Mouse (Mus musculus) hindbrain, embryonic 16.5 days (tissue): ENCODE data around the gene Npl. TPM values are rescaled to one million over a fixed set of nuclear protein-coding genes. Genes with fewer than 3 reads are reported as not detected.

Experiments
- ATAC-seq: fragments of 200-750 bp; cut with Nextera tagmentation; 2 replicates; pipeline ENCODE4 v1.8.0; 2017; ENCODE audit warnings: moderate TSS enrichment, moderate library complexity
- H3K27ac ChIP-seq: fragments of 300-500 bp; sonication (generic); 2 replicates; pipeline ENCODE4 v1.5.1; 2014; ENCODE audit warnings: low read depth, mild to moderate bottlenecking, control low read depth, low read length, moderate library complexity
- H3K27me3 ChIP-seq: fragments of 300-500 bp; sonication (generic); replicated peaks from 2 replicates; pipeline ENCODE4 v1.6.1; 2014; ENCODE audit warnings: low read length; ENCODE audit not compliant: control insufficient read depth, insufficient read depth
- H3K36me3 ChIP-seq: fragments of 300-500 bp; sonication (generic); 2 replicates; pipeline ENCODE4 v1.6.1; 2014; ENCODE audit warnings: mild to moderate bottlenecking, low read length, moderate library complexity, mixed read lengths; ENCODE audit not compliant: control insufficient read depth, insufficient read depth
- H3K4me1 ChIP-seq: fragments of 300-500 bp; sonication (generic); 2 replicates; pipeline ENCODE4 v1.6.1; 2014; ENCODE audit warnings: low read depth, low read length; ENCODE audit not compliant: control insufficient read depth, insufficient read depth
- H3K4me2 ChIP-seq: fragments of 300-500 bp; sonication (generic); 2 replicates; pipeline ENCODE4 v1.6.1; 2014; ENCODE audit warnings: mild to moderate bottlenecking, low read length, control low read depth, moderate library complexity
- H3K4me3 ChIP-seq: fragments of 300-500 bp; sonication (generic); 2 replicates; pipeline ENCODE4 v1.5.1; 2014; ENCODE audit warnings: mild to moderate bottlenecking, low read length, control low read depth, moderate library complexity
- H3K9ac ChIP-seq: fragments of 300-500 bp; sonication (generic); 2 replicates; pipeline ENCODE4 v1.6.1; 2014; ENCODE audit warnings: low read depth, mild to moderate bottlenecking, control low read depth, low read length, moderate library complexity
- H3K9me3 ChIP-seq: fragments of 300-500 bp; sonication (generic); 2 replicates; pipeline ENCODE4 v1.6.1; 2014; ENCODE audit warnings: mild to moderate bottlenecking, low read length, moderate library complexity; ENCODE audit not compliant: control insufficient read depth
- WGBS: fragments of 180-500 bp; shearing (Covaris S2); extraction: QIAGEN DNeasy Blood & Tissue Kit; methylation state at CpG from one replicate; pipeline ENCODE4 v1.1.7; 2014; 5-methylcytosine and 5-hydroxymethylcytosine counted together
- polyA plus RNA-seq: library from polyadenylated mRNA; unstranded; fragments of >200 nt; fragmentation: Nextera tagmentation; extraction: Ambion mirVana; gene quantifications from 2 replicates; pipeline ENCODE4 v1.2.1, GENCODE M21; 2015

Npl gene
- 15.4 and 17.4 TPM in 2 replicates for polyA plus RNA-seq

DNA sequence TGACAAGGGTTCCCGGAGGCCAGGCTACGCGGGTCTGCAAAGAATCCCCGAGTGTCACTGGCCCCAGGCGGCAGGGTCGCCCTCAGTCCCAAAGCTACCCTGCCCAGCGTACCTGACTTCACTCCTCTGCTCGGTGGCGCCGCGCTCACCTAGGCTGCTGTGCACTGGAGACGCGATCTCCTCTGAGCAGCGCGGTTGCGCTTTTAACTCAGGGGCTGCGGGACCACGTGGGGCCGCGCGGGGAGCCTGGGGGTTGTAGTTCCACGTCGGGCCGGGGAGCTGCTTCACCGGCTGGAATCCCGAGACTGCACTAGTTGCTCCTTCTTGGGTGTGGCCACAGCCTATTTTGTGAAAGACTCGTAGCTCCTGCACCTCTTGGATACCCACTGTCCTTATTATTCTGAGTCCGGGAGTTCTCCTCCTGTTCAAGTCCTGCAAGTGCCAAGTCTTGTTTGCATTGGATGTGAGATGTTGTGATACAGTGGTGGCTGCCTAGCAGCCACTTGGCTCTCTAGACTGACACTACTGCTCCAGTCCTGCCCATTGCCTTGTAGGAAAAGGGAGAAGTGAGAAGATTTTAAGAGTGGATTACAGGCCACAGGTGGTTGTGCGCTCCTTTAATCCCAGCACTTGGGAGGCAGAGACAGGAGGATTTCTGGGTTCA is at the start of gene Npl:
TSS of gene Npl (minus strand) at position 510 of the 664 bp plus-strand sequence.
- Histone ChIP-seq H3K4me3 (peak within 1 kb of the TSS; percentile 56), H3K27me3 (no peaks in the 10 kb centered on the region), H3K4me1 (no peaks in the 10 kb centered on the region), H3K4me2 (peak within 1 kb of the TSS; percentile 66), H3K9me3 (no peaks in the 10 kb centered on the region), H3K36me3 (no peaks in the 10 kb centered on the region), H3K9ac (peak within 1 kb of the TSS; percentile 70), H3K27ac (no peak within 1 kb of the TSS)
- WGBS: 7% methylated on average over 26 of the region's 29 CpGs
- ATAC-seq: peak; percentile 95

DNA sequence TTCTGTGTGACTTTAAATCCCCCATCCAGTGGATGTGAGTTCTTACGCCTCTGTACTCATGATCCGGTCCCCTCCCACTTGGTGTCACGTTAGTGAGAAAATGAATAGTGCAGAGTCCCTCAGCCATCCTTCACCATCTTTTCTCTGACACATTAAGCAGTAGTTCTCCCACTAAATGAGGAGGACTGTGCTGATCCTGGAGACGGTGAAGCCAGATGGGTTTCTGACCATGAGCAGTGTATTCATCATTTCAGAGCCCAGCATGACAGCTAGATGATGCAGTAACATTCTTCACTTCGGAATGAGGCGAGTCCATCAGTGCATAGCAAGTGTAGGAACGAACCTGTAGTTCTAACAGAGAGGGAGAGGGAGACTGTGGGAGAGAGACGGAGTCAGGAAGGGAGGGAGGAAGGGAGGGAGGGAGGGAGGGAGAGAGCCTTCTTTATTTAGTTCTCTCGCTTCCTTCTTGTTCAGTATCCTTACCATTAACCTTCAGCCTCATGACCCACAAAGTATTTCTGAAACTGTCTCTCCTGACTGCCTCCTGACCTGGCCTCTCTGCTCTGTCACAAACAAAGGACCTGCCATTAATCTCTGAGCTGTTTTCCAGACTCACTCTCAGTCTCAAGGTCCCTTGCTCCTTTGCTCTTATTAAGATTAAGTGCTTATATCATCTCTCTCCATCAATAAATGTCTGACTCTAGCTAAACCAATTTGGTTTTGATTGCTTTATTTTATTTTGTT is 49.6 kb upstream of the Npl start:
- H3K36me3 ChIP-seq: no peaks in the 10 kb centered on the region
- no peaks in the 10 kb centered on the region for H3K9me3 ChIP-seq
- ATAC-seq: peak; percentile 69
- peak overlapping the region; percentile 41; the same call in 1 of the 2 replicates for H3K27ac ChIP-seq
- H3K4me3 ChIP-seq: no peak overlapping the region
- H3K27me3 ChIP-seq: no peaks in the 10 kb centered on the region
- 34% methylated on average over 9 of the region's 9 CpGs for WGBS
- no peak overlapping the region for H3K4me2 ChIP-seq
- peaks cover 5% of the 10 kb centered on the region for H3K4me1 ChIP-seq
- H3K9ac ChIP-seq: no peak overlapping the region

DNA sequence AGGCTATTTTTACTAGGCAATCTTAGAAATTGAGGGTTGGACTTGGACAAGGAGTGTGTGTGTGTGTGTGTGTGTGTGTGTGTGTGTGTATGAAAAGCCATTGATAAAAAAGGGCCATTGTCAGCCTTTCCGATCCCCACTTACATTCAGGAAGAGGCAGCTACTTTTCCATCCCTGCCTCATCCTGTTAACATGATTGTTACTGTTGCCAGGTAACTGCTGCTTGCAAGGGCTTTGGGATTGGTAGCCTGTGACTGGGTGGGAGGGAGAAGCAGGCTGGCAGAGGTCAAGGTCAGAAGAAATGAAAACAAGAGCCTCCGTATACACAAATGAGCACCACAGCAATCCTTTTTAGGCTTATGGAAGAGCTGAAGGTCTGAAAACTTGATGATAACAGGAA is 48.9 kb upstream of the Npl start:
- Histone ChIP-seq H3K27me3 (no peaks in the 10 kb centered on the region), H3K27ac (no peak overlapping the region), H3K9me3 (no peaks in the 10 kb centered on the region), H3K4me2 (no peak overlapping the region), H3K4me1 (peaks cover 5% of the 10 kb centered on the region), H3K36me3 (no peaks in the 10 kb centered on the region), H3K9ac (no peak overlapping the region), H3K4me3 (no peak overlapping the region)
- WGBS: 9% methylated on average over 2 of the region's 2 CpGs
- peak; percentile 75 for ATAC-seq

DNA sequence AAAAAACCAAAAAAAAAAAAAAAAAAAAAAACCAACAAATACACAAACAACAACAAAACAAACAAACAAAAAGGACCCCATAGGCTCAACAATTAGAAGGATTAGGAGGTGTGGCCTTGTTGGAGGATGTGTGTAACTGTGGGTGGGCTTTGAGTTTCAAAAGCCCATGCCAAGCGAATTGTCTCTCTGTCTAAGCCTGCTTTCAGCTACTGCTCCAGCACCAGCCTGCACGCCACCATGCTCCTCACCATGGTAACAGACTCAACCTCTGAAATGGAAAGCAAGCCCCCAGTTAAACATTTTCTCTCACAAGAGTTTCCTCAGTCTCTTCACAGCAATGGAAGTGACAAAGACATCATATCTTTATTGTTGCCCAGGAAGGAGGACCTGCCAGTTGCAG is 43.8 kb upstream of the Npl start:
- ATAC-seq: peak; percentile 69; the same call in 1 of the 2 replicates
- Histone ChIP-seq H3K9ac (no peak overlapping the region), H3K9me3 (no peaks in the 10 kb centered on the region), H3K36me3 (no peaks in the 10 kb centered on the region), H3K4me1 (no peaks in the 10 kb centered on the region; the same call in none of the 2 replicates), H3K27ac (0 out of 2 replicates have a peak overlapping the region, but pooled peaks have one; percentile 29), H3K27me3 (no peaks in the 10 kb centered on the region), H3K4me2 (no peak overlapping the region), H3K4me3 (no peak overlapping the region)
- 25% methylated on average over 2 of the region's 2 CpGs for WGBS

DNA sequence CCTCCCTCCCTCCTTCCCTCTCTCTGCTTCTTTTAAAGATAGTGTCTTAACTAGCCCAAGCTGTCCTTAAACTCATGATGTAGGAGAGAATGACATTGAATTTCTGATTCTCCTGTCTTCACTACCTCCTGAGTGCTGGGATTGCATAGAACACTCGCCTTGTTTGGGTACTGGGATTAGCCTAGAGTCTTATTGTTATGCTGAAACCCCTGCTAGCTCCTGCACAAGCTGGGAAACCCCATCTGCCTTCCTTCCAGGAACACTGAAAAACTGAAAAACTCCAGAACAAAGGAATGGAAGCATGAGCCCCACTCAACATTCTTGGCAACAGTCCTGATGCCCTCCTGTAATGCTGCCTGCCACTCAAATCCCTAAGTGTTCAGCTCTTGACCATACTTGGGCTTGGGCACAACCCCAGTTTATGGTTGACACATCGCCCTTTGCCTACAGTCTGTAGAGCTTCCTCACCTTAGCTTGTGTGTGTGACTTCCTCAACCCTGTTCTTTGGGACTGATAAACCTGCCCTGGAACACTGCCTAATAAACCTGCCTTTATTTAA is 40.4 kb upstream of the Npl start:
- no peak overlapping the region for H3K4me2 ChIP-seq
- H3K27ac ChIP-seq: no peak overlapping the region
- no peaks in the 10 kb centered on the region for H3K9me3 ChIP-seq
- 72% methylated on average over 2 of the region's 2 CpGs for whole genome bisulfite sequencing
- H3K27me3 ChIP-seq: no peaks in the 10 kb centered on the region
- no peaks in the 10 kb centered on the region for H3K4me1 ChIP-seq
- ATAC-seq: no peak
- H3K4me3 ChIP-seq: no peak overlapping the region
- no peak overlapping the region for H3K9ac ChIP-seq
- H3K36me3 ChIP-seq: no peaks in the 10 kb centered on the region

DNA sequence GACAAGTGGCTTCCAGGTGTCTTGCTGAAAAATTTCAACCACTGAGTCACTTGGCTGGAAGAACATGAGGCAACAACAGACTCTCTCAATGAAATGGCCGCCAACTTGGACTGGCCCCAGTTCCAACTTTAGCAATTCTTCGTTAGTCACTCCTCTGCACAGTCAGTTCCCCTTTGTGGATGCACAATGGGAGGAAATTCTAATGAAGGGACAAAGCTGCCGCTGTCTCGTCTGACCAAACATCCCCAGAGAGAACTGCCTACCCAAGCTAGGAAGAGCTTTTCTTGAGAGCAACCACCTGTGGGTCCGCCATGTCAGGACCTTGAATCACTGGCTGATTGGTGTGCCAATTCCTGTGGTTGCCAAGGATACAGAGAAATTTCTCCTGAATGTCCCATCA is 38.1 kb upstream of the Npl start:
- Histone ChIP-seq H3K9me3 (no peaks in the 10 kb centered on the region), H3K27ac (no peak overlapping the region), H3K27me3 (no peaks in the 10 kb centered on the region), H3K36me3 (no peaks in the 10 kb centered on the region), H3K9ac (no peak overlapping the region), H3K4me1 (no peaks in the 10 kb centered on the region), H3K4me2 (no peak overlapping the region), H3K4me3 (no peak overlapping the region)
- WGBS: 49% methylated on average over 5 of the region's 5 CpGs
- no peak for ATAC-seq

DNA sequence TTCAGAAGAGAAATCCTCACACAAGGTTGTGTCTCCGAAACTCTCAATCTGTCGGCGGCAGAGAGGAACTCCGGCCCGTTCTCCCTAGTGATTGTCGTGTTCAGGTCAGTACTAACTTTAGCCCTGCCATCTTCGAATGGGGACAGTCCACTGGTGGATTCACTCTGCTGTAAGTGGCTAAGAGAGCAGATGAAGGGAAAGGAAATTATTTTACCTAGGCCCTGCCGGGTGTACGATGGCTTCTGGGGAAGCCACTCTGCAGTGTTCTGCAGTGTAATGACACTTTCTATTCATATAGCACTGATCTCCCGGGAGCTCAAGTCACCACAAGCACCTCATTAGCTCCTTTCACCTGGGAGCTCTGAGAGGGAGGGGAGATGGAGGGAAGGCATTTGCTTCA is 37.0 kb upstream of the Npl start:
- no peaks in the 10 kb centered on the region for H3K27me3 ChIP-seq
- no peak overlapping the region for H3K27ac ChIP-seq
- 81% methylated on average over 10 of the region's 10 CpGs for WGBS
- no peaks in the 10 kb centered on the region for H3K4me1 ChIP-seq
- no peak overlapping the region for H3K9ac ChIP-seq
- no peak overlapping the region for H3K4me3 ChIP-seq
- no peak overlapping the region for H3K4me2 ChIP-seq
- no peak for ATAC-seq
- H3K36me3 ChIP-seq: no peaks in the 10 kb centered on the region
- no peaks in the 10 kb centered on the region for H3K9me3 ChIP-seq

DNA sequence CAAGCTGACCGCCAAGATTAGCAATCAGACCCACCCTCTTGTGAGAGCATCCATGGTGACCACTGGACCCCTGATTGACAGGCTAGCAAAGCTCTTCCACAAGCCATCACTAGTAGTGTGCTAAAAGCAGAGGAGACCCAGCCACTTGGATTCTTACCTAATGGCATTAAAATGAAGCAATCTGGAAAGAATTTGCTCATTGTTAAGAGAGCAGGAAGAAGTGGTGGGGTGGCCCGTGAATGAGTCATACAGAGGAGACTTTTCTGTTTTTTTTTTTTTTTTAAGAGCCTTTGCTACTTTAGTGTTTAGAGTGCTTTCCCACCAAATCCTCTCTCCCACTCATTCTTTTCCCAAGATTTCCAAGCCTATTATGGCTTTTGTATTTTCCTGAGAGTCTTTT is 35.9 kb upstream of the Npl start:
- Histone ChIP-seq H3K27ac (no peak overlapping the region), H3K27me3 (no peaks in the 10 kb centered on the region), H3K36me3 (no peaks in the 10 kb centered on the region), H3K9ac (no peak overlapping the region), H3K4me2 (no peak overlapping the region), H3K4me3 (no peak overlapping the region), H3K4me1 (no peaks in the 10 kb centered on the region), H3K9me3 (no peaks in the 10 kb centered on the region)
- WGBS: 60% methylated on average over 2 of the region's 2 CpGs
- no peak for ATAC-seq

DNA sequence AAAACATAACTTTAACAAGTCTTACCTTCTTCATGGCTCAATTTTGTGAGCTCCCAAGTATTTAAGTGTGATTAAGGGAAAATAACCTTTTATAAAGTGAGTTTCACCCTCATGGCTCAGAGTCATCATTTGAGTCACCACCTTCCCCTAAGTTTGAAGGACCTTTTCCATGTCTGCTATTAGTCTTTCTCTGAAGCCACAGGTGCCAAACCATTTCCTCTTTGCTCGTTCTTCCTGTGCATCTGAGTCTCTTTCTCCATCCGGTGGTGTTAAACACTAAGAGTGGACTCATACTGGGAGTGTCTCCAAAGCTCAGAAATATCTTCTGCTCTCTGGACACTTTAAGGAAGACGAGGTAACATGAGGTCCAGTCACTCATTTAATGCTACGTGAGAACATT is 33.3 kb upstream of the Npl start:
- Histone ChIP-seq H3K9me3 (no peaks in the 10 kb centered on the region), H3K27ac (no peak overlapping the region), H3K4me3 (no peak overlapping the region), H3K4me2 (no peak overlapping the region), H3K36me3 (no peaks in the 10 kb centered on the region), H3K4me1 (no peaks in the 10 kb centered on the region), H3K9ac (no peak overlapping the region), H3K27me3 (no peaks in the 10 kb centered on the region)
- 90% methylated on average over 4 of the region's 4 CpGs for WGBS
- ATAC-seq: no peak
